Mouse (Mus musculus): ENCODE results near the gene Rab35. TPM values are rescaled to one million over a fixed set of nuclear protein-coding genes. Genes with fewer than 3 reads are reported as not detected.

The Rab35 gene
- 83.5 and 83.6 TPM in 2 replicates for polyA plus RNA-seq (2012; rRNA removed)

DNA sequence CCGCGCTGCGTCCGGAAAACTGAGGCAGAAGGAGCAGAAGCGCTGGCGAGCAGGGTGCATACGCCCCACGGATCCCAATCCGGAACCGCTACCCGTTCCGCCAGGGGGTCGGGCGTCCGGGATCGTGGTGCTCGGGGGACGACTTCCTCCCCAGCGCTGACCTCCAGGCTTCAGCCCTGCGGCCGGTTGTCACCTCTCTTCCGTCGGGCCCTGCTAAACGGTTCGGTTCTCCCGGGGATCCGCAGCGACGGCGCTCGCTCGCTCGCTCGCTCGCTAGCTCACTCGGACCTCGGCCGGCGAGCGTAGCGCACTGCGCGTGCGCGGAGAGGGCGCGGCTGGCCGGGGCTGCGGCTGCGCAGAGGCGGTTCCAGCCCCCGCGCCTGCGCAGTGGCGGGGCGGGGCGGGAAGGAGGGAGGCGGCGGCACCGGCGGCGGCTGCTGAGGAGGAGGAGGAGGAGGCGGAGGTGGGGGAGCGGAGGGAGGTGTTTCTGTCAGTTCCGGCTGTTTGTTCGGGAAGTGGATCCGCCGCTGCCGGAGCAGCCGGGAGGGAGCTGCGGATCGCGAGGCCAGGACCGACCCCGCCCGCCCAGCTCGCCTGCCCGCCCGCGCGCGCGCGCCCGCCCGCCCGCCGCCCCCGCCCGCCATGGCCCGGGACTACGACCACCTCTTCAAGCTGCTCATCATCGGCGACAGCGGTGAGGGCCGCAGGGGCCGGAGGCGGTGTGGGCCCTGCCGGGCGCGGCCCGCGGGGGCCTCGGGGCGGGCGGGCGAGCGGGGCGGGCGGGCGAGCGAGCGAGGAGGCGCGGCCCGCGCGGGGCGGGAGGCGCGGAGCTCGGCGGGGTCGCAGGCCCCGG, at the start of gene Rab35:
Gene Rab35 (plus strand): TSS at position 404 of the 853 bp plus-strand sequence.
- peak; percentile 74 to 91 for DNase-seq (ENCODE audit: extremely low spot score in 1 of 2, low spot score in 1 of 2)

DNA sequence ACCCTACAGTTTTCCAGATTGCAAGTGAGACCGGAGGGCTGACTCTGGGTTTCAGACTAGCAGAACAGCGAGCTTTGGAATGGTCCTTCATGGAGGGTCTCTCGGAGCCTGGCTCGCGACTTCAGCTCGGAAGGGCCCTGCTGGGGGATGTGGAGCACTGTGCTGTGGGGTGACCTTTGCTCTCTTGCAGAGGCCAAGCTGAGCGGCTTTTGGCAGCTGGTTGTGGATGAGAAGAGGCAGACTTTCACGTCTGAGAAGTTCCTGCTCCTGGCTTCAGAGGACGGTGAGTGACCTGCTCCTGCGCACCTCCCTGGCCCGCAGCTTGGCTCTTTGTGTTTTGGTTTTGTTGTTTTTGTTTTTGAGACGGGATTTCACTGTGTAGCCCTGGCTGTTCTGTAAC, 46.1 kb upstream of the Rab35 start:
- DNase-seq (ENCODE audit: extremely low spot score in 1 of 2, low spot score in 1 of 2): no peak

DNA sequence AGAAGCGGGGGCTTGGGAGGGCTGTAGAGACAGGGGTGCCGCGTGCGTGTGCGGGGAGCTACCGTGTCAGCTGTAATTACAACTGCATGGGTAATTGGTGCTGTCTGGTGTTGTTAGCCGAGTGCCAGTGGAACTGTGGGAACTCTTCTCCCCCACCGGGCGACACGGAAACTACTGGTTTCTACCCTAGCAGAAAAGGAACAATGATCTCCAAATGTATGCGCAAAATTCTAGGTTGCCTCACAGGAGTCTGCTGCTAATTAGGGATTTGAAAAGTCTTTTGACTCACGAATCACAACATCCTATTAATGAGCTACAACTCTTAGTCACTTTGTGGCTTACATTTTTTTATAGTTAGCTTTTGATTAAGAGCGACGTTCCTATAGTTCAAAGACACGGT, 45.5 kb upstream of the Rab35 start:
- DNase-seq (ENCODE audit: extremely low spot score in 1 of 2, low spot score in 1 of 2): no peak

DNA sequence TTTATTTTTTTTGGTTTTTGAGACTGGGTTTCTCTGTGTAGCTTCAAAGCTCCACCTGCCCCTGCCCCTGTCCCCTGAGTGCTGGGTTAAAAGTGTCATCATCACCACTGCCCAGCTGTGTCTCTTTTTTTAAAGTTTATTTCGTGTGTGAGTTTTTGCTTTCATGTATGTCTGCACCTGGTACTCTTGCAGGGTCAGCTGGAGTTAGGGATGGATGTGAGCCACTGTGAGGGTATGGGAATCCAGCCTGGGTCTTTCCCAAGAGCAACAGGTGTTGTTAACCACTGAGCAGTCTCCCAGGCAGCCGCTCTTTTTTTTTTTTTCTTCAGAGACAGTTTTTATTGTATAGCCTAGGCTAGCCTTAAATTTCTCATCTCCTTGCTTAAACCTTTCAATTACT, 44.9 kb upstream of the Rab35 start:
- DNase-seq (ENCODE audit: extremely low spot score in 1 of 2, low spot score in 1 of 2): no peak

- DNase-seq (ENCODE audit: extremely low spot score in 1 of 2, low spot score in 1 of 2): no peak
Observed at GRCm38 (mm10) chr5:115591028-115591427, 40.7 kb upstream of the Rab35 start.

DNA sequence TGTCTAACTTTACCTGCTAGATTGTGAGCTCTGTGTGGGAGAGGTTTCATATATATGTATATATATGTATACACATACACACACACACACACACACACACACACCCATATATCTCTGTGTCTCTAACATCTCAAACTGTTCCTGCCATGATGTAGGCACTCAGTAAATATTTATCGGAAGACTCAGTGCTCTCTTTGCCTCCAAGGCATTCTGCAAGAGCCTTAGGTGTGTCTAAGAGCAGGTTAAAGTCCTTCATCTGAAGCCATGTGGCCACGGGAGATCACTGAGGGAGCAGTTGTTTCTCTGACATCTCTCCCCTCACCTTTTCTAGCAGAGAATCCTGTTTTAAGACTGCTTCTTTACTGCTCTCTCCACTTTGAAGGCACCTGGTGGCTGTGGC, 40.2 kb upstream of the Rab35 start:
- no peak for DNase-seq (ENCODE audit: extremely low spot score in 1 of 2, low spot score in 1 of 2)

DNA sequence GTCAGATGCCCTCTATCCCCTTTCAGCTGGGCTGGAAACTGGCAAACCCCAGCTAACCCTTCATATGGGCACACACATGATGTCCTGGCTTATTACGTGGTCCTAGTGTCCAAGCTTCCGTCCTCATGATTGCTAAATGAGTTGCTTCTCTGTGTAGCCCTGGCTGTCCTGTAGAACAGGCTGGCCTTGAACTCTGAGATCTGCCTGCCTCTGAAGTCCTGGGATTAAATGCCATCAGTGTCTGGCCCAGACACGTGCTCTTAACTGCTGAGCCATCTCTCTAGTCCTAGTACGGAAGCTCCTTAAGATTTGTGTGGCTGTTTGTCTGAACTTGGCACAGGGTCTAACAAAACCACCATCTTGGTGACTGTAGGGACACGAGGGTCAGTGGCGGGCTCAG, 28.1 kb upstream of the Rab35 start:
- no peak for DNase-seq (ENCODE audit: extremely low spot score in 1 of 2, low spot score in 1 of 2)

- DNase-seq (ENCODE audit: extremely low spot score in 1 of 2, low spot score in 1 of 2): no peak
Observed at GRCm38 (mm10) chr5:115611566-115611965, 20.1 kb upstream of the Rab35 start.

GRCm38 (mm10) chr5:115613332-115613731, 18.4 kb upstream of the Rab35 start:
- DNase-seq (ENCODE audit: extremely low spot score in 1 of 2, low spot score in 1 of 2): peak in 1 of 2 experiments; percentile 48

GRCm38 (mm10) chr5:115614948-115615347, 16.8 kb upstream of the Rab35 start:
- DNase-seq (ENCODE audit: extremely low spot score in 1 of 2, low spot score in 1 of 2): no peak

DNA sequence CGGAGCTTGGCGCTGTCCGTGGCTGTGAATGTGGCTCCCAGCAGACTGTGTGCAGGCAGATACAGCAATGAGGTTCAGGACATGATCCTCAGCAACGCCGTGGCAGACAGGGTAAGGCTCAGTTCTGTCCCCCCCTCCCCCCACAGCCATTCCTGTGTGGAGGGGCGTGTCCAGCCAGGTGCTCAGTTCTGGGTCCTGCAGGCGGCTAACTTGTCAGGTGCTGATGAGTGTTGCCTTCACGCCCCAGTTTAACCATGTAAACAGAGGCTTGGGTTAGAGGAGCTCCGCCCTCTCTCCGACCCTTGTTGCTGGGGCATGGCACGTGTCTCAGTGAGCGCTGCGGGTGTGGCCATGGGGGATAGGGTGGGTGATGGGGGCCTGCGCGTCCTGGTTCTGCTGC, 12.0 kb upstream of the Rab35 start:
- DNase-seq (ENCODE audit: extremely low spot score in 1 of 2, low spot score in 1 of 2): no peak

- no peak for DNase-seq (ENCODE audit: extremely low spot score in 1 of 2, low spot score in 1 of 2)
Observed at GRCm38 (mm10) chr5:115622686-115623085, 9.0 kb upstream of the Rab35 start.

GRCm38 (mm10) chr5:115623694-115624440, 7.8 kb upstream of the Rab35 start:
- peak in 1 of 2 experiments; percentile 53 for DNase-seq (ENCODE audit: extremely low spot score in 1 of 2, low spot score in 1 of 2)

DNA sequence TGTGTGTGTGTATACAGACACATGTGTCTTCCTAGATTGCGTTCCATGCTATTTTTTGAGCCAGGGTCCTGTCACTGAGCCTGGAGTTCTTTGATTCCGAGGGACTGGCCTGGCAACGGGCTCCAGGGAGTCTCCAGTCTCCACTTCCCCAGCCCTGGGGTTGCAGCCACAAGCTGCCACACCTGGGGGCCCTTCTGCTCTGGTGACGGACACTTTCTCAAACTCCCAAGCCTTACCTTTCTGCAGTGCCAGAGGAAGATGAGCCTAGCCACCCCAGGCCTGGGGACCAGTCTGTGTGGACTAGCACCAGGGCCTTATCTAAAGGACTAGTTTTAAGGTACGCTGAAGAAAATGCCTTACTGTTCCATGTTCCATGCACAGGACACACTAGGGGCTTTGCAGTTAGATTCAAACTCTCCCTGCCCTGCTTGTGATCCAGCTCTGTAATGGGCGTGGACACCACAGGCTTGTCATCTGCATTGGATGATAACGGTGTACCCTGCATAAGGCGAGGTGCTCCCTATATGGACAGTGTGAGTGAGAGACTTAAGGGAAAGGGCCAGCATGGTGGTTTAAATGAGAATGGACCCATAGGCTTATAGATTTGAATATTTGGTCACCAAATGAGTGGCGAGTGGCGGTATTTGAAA, 5.3 kb upstream of the Rab35 start:
- DNase-seq (ENCODE audit: extremely low spot score in 1 of 2, low spot score in 1 of 2): no peak

DNA sequence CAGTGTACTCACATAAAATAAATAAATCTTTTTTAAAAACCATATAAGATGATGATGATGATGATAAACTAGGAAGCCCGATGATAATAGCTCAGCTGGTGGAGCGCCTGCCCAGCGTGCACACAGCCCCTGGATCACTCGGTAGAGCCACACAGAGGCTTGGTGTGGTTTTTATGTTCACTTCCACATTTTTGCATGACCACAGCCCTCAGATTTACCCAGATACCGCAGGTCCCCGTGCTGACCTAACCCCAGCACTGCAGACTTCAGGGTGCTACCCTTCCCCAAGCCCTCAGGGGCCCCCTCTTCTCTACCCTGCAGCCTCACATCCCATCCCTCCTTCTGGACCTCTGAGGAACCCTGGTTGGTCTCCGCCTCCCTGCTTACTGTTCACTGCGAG, 3.6 kb upstream of the Rab35 start:
- no peak for DNase-seq (ENCODE audit: extremely low spot score in 1 of 2, low spot score in 1 of 2)

GRCm38 (mm10) chr5:115629672-115630071, 2.0 kb upstream of the Rab35 start:
- no peak for DNase-seq (ENCODE audit: extremely low spot score in 1 of 2, low spot score in 1 of 2)

- no peak for DNase-seq (ENCODE audit: extremely low spot score in 1 of 2, low spot score in 1 of 2)
Observed at GRCm38 (mm10) chr5:115630291-115630690, 1.4 kb upstream of the Rab35 start.

- DNase-seq (ENCODE audit: extremely low spot score in 1 of 2, low spot score in 1 of 2): no peak
Observed at GRCm38 (mm10) chr5:115632358-115632714, 628 bp downstream of the Rab35 start.

DNA sequence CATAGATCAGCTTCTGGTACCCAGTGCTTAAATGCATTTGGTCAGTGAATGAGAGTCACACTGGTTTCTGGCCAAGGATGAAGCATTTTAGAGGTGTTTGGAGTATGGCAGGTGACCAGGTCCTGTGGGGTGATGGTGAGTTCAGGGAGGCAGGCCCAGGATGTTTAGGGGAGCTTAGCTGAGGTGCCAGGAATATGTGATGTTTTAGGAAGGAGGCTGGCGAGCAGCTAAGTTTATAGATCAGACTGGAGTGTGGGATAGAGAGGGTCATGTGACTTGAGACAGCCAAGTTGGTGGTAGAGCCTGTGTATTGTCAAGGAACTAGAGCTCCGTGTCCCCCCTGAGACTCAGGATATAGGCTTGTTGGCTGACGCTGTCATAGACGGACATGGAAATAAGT, 1.4 kb downstream of the Rab35 start:
- no peak for DNase-seq (ENCODE audit: extremely low spot score in 1 of 2, low spot score in 1 of 2)

GRCm38 (mm10) chr5:115634046-115634445, 2.3 kb downstream of the Rab35 start:
- no peak for DNase-seq (ENCODE audit: extremely low spot score in 1 of 2, low spot score in 1 of 2)

GRCm38 (mm10) chr5:115635536-115635935, 3.8 kb downstream of the Rab35 start:
- DNase-seq (ENCODE audit: extremely low spot score in 1 of 2, low spot score in 1 of 2): no peak

All from frontal cortex, adult 2 months (tissue).